Mouse (Mus musculus) mouse embryonic stem cell (cell line): Measurements from ENCODE around the gene Ccdc65.

ENCODE experiments used
- in situ Hi-C, 2 experiments: fragments of 300-500 bp; cut with MboI; formaldehyde crosslinking; loops; 1 replicate in 1 of 2; 3 replicates in 1 of 2; pipeline ENCODE4 v1.14.3; 2019 to 2020; ENCODE audit warnings: low sequenced_read_pairs in 2 of 2, low pct_unique_long_range_greater_than_20kb in 1 of 2, mixed read lengths in 1 of 2; ENCODE audit not compliant: unreplicated experiment in 1 of 2

Gene Ccdc65

GRCm38 (mm10) chr15:98707766-98708372, at the start of gene Ccdc65:
Ccdc65 (plus strand) TSS chr15:98708207.
- in situ Hi-C loops, result no loop called here

GRCm38 (mm10) chr15:98662198-98662566, 45.8 kb upstream of the Ccdc65 start:
- in situ Hi-C loops, result no loop called here

DNA sequence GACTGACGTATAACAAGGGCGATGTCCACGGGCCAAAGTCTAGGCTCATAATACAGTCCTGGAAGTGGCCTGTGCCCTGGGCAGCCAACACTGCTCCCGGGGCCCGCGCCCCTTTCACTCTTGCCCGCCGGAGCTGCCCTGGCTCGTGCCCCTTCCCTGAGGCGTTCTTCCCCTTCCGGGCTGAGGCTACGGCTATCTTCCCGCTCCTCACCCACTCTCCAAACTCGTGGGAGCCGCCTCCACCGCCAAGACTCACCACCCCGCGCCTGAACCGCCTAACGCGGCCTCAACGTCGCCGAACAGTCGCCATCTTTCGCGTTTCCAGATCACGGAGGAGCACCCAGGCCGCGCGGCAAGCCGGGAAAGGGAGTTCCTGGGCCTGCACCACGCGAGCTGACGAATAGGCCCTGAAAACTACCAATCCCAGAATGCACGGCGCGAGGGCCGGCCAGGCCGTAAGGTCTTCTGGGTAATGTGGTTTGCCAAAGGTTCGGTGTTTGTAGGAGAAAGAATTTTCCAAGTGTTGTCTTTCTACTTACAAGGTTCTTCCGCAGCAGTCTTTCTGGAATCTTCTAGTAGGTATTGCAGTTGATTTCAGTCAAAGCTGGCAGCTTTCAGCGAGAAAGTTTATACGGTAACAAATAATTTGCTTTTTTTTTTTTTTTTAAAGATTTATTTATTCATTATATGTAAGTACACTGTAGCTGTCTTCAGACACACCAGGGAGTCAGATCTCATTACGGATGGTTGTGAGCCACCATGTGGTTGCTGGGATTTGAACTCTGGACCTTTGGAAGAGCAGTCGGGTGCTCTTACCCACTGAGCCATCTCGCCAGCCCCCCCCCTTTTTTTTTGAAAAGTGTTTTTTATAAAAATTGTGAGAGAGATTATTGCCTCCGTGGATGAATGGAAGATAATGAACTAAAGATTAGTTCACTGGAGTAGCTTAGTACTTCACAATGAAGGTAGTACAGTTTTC, 45.2 kb upstream of the Ccdc65 start, which contains the start of gene Ddx23:
Ddx23 (minus strand) TSS at position 328 of the 979 bp plus-strand sequence.
- in situ Hi-C loops, result no loop called here

- in situ Hi-C loops, result no loop called here
Observed at GRCm38 (mm10) chr15:98664042-98664907, 43.7 kb upstream of the Ccdc65 start.

DNA sequence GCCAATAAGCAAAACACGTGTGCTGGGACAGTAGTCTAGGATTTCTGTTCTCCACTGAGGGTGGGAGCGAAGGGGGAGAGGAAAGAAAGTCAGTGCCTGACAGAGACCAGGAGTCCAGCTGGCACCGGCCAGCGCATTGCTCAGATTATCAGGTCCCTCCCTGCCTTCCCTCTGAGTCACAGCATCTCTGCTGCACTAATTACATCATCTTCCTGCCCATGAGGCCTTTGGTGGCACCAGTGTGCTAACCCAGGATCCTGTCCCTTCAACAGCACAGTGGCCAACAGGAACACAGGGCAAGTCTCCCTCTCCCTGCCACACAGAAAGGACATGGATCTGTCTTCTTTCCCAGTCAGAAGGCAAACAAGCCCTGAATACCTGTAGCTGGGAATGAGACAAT, 35.4 kb upstream of the Ccdc65 start:
- in situ Hi-C loops, result no loop called here

- in situ Hi-C loops, result no loop called here
Observed at GRCm38 (mm10) chr15:98673732-98674131, 34.3 kb upstream of the Ccdc65 start.

DNA sequence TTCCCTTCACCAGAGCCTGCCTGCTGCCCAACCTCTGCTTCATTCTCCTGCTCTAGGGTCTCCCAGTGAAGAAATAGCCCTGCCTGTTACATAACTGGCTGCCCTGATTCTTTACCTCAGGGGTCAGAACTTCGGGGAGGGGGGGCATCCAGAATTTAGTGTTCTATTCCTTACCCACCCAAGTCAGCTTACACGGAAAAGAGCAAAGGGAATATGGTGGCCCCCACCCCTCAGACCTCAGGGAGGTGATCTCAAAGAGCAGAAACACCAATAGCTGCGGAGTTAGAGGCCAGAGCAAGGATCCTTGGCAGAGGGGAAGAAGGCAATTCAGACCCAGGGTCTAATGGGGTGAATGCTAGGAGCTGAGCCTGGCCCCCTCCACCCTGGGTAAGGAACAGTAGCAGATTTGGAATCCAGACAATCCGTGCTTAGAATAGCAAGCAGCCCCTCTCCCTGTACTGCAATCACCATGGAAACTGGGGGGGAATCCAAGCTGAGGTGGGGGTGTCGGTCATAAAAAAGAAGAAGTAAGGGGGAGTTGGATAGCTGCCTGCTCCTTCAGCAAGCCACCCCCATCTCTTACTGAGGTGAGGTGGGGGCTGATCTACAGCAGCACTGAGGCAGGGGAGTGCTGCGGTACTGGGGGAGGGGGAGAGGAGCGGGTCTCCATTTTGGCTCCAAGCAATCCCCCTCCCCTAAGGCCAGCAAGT, 33.6 kb upstream of the Ccdc65 start:
- in situ Hi-C loops, result no loop called here

DNA sequence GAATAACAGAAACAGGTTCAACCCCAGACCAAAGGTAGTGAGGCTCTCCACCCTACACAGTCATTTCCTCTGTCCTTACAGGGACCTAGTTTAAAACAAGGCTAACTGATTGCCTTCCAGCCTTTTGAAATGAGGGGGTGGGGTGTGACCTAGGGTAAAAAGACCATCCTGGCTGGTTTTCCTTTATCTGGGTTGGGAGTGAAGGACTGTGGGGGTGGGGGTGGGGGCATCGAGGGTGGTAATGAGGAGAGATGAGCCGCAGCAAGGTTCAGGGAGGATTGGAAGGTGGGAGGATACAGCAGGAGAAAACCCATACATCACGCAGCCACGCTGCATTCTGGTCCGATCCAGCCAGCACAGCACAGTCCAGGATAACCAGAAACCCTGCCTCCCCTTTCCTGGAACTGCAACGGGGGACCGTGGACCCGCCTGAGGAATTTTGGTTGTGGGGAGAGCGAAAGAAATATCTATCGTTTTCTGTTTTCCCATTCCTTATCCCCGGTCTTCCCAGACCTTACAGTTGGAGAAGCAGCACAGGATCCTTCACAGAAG, 32.9 kb upstream of the Ccdc65 start:
- in situ Hi-C loops, result no loop called here

- in situ Hi-C loops, result no loop called here
Observed at GRCm38 (mm10) chr15:98675634-98676250, 32.3 kb upstream of the Ccdc65 start.

DNA sequence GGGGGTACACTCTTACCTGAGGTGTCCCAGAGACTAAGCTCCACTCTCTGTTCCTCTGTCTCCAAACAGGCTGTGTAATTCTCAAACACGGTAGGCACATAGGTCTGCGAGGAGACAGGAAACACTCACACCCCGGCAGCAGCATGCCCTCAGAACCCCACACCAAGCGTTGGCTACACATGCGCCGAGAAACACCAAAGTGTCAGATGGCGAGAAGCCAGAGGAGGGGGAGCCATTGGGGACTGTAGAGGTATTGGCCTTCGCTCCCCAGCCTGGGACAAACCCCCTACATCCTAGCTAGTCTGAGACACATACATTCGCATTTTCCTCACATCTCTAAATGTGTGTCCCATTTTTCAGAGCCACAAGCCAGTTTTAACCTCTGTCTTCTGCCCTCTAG, 31.5 kb upstream of the Ccdc65 start:
- in situ Hi-C loops, result no loop called here

DNA sequence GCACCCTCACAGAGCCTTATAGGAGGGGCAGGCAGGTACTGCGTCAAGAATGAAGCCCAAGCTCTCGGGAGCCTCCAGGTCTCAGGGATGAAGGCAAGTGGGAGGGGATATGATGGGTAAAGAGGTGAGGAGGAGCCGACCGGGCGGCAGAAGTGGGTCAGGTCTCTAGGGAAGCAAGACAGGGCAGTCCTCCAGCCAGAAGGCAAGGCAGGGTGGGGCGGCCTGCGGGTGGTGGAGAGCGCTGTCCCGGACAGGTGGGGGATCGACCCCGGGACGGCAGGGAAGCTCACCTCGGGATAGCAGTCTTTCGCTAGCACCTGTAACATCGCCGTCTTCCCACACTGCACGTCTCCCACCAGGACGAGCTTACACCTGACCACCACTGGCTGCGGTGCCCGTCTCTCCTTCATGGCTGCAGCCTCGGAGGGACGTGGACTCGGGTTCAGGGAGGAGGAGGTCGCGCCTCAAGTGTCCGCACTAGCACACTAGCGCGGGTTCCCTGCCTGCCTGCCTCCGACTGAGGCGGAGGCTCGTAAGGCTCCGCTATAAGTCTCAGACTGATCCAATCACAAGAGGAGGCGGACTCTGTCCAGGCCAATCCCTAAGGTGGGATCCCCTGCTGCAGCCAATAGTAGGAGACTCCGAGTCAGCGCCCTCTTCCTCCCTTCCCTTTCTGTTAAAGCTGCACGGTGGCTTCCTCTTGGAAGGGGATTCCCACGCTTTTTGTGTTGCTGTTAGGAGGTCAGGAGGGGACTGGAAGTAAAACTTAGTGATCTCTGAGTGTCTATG, 30.9 kb upstream of the Ccdc65 start, which contains the start of gene Rnd1:
Rnd1 (minus strand) TSS at position 522 of the 789 bp plus-strand sequence.
- in situ Hi-C loops, result no loop called here

GRCm38 (mm10) chr15:98677977-98678376, 30.0 kb upstream of the Ccdc65 start:
- in situ Hi-C loops, result no loop called here

GRCm38 (mm10) chr15:98680660-98681059, 27.3 kb upstream of the Ccdc65 start:
- in situ Hi-C loops, result no loop called here

GRCm38 (mm10) chr15:98681633-98682032, 26.4 kb upstream of the Ccdc65 start:
- in situ Hi-C loops, result no loop called here

GRCm38 (mm10) chr15:98683177-98683576, 24.8 kb upstream of the Ccdc65 start:
- in situ Hi-C loops, result no loop called here

GRCm38 (mm10) chr15:98683746-98684145, 24.3 kb upstream of the Ccdc65 start:
- in situ Hi-C loops, result no loop called here

- in situ Hi-C loops, result no loop called here
Observed at GRCm38 (mm10) chr15:98685926-98686325, 22.1 kb upstream of the Ccdc65 start.
